Mouse (Mus musculus) heart, adult 9 months (tissue): ENCODE results near the gene Tram2.

ENCODE experiments used
- DNase-seq, 2 experiments: peaks; one replicate each; pipeline ENCODE4 v3.0.0; 2022; ENCODE audit warnings: low spot score in 2 of 2

The Tram2 gene

DNA sequence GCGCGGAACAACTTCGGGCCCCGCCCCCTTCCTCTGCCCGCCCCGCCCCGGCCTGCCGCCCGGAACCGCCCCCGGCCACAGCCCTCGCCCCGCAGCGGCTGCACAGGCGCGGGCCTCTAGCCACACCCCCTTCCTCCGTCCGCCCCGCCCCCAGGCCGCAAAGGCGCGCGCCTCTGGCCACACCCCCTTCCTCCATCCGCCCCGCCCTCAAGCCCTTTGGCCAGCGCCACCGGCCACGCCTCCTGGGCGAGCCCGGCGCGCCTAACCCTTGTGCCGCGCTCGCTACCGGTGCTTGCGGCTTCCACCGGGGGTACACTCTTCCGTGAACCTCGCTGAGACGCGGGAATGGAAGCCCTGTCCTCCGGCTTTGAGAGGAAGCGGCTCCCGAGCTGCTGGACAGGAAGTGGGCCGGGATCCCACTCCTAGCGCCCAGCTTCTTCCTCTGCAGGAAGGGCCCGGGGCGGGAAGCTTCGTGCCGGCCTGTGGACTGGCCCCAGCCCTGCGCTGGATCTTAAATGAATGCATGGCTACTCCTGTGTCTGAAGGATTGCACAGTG is at the start of gene Tram2:
Tram2 (minus strand) TSS at position 13 of the 557 bp plus-strand sequence.
- DNase-seq: peak; percentile 88 to 92

DNA sequence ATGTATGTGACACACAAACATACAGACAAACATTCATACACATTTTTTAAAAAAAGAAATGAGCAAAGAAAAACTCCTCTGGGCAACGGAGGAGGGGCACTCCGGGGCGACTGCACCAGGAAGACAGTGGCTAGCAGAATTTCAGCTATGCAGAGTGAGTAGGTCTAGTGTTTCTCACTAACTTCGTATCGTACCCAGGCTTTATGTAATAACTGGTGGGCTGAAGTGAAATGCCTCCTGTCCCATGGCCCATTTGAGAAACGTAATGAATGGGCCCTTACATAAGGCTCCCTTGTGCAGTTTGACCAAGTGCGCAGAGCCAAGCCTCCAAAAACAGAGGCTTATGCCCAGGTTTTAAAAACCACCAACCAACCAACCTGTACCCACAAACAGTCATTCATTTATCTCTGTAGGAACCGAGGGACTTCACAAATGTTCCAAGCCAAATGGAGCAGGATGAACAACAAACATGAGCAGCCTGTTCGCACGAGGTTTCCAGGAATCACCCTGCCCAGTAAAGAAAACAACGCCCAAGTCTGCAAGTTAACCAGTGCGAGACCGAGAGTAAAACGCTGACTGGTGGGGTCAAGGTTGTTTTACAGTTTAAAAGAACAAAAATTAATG is 45.8 kb upstream of the Tram2 start:
- DNase-seq: no peak

DNA sequence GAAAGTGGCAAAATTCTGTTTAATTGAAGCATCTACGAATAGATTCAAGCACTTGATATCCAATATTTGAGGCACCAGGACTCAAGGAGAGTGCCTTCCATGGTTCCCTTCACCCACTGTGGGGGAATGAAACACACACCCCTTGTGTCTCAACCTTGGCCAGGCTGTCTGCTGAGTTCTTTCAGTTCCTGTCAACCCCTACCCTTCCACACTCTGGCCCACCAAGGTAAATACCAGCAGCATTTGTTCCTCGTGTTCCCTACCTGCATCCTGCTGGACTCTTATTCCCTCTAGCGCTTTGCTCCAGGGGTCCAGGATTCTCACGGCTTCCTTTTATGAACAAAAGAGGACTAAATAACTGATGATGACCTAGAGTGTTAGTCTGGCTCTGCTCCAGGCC is 24.8 kb upstream of the Tram2 start:
- no peak for DNase-seq

DNA sequence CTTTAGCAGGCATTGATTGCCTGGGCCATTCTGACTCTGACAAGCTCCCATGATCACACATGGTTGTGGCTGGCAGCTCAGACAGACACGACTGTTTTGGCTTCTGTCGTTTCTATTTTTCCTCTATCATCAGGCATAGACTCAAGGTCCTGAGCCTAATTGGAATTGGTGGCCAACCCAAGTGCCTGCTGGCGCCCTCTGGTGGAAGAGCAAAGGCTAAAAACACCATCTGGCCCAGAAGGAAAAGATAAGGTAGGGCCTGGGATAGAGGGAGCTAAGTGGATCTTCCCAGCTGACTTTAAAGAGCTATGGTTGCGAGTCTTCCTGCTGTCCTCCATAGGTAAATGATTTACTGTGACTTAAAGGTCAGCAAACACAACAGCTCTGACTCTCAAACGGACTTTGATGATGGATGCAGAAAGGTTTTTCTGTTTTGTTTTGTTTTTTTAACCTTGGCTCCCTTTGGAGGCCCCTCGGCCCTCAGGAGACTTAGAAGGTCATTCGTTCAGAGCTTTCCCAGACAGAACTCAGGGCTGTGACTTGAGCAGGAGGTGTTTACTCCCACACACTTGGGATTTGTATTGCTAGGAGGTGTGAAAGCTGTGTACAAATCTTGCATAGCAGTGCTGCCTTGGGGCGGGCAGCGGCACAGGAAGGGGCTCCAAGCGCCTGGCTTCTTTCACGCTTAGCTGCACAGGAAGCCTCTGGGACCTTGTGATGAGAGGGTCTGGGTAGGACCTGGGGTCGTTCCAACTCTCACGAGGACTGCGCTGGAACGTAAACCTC is 22.4 kb upstream of the Tram2 start:
- DNase-seq: peak; percentile 63 to 74

DNA sequence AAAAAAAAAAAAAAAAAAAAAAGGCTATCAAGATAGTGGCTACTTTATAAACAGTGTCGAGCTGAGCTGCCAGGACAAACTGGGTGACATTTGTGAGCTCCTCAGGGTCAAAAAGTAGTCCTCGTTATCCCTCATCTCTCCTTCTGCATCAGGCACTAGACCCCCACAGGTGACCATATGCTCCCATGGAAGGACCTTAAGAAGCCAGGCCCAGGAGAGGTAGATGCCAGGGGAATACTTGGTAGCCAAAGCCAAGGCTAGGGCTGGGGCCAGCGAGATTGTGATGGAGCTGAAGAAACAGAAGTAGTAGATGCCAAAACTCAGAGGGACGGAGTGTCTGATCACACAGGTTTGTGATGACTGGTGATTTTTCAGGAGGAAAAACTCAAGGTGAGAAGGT is 21.7 kb upstream of the Tram2 start:
- no peak for DNase-seq

DNA sequence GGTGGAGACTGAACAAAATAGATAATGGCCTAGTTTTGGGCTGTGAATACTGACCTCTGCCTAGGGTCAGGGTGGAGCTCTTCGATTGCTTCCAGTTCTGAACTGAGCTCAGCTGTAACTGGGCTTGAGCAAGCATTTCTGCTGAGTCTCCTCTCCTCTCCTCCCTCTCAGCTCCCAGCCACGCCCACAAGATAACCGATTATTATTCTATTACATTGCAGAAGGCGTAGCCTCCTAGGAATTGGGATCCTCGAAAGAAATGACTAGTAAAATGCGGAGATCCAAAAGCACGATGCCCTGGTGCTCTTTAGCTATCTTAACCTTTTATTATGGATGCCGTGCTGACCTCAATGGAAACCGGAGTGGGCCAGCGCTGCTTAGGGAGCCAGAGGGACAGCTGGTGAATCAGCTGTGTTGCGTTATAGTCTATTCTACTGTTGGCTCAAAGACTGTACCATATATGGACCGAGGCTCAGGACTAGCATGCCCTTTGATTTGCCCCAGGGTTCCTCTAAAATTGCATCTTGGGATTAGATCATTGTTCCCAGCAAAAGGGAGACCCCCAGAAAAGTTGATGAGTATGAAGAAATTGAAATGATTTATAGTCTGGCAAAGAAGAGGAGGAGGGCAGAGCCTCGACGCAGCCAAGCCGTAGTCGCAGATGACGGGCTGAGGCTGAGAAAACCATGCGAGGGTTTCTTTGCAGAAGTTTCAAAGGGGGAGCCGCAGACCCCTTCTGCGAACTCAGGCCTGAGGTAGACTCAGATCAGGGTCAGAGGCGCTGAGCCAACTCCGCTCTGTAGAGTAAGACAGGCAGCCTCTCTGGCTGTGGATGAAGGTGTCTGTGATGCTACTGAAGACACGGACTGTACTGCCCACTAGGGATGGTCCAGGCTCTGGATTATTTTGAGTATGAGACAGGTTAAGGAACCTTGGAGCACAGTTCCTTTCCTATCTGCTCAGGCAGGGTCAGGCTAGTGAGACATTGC is 18.3 kb upstream of the Tram2 start:
- peak; percentile 46 to 51 for DNase-seq

DNA sequence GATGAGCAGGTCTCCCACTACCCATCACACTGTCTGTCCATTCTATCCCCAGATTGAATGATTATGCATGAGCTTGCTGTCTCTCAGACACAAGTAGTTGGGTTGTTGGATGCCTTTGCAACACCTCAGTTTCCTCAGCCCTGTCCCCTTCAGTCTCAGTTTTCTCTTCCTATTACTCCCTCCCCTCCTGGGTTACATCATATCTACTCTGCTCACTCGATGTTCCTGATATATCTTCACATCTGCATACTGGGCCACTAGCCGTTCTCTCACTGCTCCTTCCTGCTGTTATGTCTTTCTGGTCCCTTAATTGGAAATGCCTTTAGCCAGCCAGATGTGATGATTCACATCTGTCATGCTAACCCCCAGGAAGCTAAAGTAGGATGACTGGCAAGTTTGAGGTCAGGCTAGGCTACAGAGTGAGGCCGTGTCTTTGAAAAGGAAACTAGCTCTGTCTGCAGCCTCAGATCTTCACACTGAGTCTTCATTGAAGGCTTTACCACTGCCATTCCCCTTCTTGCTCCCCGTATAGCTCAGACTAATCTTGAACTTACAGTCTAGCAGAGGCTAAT is 15.7 kb upstream of the Tram2 start:
- DNase-seq: no peak

DNA sequence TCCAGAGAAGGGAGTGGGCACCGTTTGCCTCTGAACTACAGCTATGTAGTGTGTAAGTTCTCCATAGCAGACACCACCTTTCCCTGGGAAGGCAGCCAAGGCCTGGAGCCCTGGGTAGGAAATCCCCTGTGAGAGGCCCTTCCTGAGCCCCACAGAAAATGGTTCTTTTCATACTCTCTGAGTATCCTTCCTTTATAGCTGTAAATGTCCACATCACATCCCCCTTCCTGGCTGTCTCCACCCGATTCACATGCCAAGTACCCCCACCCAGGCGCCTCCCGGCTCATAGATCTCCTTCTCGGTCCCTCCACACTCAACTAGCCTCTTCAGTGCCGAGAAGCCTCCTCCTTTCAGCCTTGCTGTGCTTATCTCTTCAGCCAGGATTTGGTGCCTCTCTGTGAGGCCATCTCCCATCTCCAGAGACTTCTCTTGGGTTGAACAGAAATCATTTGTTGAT is 10.7 kb upstream of the Tram2 start:
- DNase-seq: no peak

DNA sequence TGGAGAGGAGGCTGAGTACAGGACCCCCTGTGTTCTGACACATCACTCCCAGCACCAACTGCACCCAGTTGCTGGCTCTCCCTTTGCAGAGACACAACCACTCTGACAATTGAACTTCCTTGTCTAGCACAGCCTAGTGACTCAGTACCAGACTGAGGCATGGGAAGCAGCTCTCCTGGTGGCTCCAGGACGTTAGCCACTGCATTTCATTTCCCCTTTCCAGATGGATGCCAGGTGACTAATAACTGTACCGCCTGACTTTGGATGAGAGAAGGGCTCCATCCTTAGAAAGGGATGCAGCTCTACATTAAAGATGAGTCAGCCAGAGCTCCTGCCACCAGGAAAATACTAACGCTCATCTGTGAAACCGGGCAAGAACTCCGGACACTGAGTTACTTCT is 7.3 kb upstream of the Tram2 start:
- DNase-seq: no peak

DNA sequence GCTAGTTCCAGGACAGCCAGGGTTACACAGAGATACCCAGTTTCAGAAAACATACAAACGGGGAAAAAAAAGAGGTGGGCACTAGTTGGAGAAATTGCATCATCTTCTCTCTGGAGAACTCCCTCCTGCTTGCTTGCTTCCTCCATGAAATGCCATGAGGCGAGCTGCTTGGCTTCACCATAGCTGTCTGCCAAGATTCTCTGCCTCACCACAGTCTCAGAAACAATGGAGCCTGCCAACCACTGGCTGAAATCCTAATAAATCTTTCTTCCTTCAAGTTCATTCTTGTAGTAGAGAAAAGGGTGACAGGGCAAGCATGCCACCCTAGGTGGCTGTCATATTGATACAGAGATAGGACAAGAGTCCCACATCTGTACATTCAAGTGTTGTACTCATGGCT is 5.6 kb upstream of the Tram2 start:
- no peak for DNase-seq

DNA sequence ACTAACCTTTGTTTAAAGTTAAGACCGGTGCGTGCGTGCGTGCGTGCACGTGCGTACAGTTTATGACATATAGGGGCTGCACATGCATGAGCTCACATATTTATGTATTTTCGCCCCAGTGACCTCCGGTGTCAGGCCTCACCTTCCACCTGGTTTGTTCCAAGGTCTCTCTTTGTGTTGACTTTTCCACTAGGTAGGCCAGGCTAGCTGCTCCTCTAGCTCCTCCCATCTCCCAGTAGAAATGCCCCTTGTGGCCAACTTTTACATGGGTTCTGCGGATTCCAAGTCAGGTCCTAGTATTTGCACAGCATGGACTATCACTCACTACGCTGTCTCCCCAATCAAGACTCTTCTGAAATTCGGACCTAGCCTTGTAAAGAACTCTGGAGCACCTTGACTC is 1.3 kb upstream of the Tram2 start:
- no peak for DNase-seq

DNA sequence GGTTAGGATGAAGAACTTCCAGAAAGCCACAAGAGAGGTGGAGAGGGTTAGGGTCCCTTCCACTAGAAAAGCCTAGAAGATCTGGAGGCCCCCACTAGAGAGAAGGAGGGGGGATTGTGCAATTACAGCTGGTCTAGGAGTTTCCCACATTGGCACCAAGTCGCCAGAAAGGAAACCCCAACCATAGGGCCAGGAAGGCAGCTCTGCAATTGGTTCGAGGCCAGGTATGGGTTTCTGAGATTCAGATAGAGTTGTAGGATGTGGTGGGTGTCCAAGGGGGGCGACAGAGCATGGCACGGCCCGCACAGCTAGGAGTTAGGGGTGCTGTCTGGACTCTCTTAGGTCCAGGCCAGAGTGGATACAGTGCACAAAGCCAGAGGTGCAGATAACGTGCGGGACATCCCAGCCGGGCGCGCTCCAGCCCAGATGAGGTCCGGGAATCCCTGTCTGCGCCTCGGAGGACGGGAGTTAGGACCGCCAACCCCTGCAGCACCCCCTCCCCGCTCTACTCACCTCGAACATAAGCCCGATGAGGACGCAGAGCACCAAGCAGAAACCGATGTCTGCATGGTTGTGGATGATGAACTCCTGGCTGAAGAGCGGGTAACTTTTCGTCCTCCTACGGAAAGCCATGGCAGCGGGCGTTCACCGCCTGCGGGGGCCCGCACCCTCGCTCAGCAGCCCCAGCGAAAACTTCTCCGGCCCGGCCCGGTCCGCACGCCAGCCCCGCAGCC is 381 bp downstream of the Tram2 start:
- DNase-seq: no peak

DNA sequence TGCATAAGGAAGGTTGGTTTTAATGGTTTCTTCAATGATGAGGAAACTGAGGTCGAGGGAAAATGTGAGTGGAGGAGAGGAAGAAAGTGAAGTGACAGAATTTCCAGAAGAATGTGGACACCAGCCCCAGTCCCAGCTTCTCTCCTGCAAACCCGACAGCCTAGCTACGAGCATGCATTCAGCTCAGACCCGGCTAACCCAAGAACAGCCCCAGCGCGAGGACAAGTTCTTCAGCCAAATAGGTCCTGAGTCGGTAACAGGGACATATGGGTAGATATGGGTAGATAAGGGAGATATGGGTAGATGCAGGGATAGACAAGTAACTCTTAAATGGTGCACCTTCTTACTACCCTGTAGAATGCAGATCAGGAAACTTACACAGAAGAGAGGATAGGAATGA is 1.4 kb downstream of the Tram2 start:
- DNase-seq: no peak

DNA sequence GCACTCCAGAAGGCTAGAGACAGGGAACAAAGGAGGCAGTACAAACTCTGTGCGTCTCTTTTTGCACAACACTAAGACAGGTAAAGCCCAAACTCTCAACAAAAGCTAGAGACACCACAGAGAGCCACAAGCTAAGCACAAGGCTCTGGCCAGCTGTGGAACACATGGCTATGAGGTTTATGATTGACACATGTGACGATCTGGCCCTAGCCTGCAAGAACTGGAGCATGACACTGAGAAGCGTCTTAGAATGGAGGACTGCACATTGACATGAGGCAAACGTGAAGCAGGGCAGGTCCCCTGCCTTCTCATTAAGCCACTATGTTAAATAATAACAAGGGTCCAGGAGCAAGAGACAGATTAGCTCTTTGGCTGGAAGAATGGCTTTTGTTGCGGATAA is 1.8 kb downstream of the Tram2 start:
- DNase-seq: no peak

DNA sequence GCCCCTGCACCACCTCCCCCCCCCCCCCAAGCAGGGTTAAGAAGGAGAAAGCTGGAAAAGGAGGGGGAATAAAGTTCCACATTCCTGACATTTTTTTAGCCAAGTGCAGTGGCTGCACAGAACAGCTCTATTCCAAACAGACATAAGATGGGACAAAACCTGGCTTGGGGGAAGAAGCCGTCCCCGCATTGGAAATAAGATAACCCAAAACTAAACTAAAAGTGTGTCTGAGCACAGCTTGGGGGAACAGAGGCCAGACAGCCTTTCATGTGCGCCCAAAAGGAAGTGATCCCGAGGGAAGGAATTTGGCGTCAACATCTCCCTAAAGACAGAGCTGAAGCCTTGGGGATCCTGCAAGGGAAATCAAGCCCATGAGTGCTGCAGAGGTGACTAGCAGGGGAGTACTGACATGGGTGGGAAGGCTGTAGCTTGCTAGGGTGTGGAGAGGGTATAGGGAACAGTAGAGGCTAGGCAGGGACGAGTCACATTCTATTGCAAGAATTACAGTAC is 3.0 kb downstream of the Tram2 start:
- peak in 1 of 2 experiments; percentile 33 for DNase-seq

DNA sequence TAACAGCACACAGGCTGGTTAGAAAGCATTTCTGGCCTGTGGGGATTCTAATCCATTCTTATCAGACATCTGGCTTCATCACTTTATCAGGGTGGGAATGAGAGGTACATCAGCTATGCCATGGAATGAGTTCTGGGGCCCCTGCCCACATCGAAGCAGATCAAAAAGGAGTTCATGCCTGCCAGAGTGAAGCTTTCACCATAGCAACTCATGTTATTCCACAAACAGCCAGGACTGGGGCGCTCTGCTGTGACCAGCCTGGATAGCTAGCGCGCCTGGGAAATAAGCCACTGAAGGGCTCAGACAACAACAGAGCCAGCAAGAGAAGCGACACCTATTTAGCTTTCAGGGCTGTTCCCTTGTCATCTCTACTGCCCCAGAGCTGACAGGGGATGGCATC is 4.8 kb downstream of the Tram2 start:
- no peak for DNase-seq

DNA sequence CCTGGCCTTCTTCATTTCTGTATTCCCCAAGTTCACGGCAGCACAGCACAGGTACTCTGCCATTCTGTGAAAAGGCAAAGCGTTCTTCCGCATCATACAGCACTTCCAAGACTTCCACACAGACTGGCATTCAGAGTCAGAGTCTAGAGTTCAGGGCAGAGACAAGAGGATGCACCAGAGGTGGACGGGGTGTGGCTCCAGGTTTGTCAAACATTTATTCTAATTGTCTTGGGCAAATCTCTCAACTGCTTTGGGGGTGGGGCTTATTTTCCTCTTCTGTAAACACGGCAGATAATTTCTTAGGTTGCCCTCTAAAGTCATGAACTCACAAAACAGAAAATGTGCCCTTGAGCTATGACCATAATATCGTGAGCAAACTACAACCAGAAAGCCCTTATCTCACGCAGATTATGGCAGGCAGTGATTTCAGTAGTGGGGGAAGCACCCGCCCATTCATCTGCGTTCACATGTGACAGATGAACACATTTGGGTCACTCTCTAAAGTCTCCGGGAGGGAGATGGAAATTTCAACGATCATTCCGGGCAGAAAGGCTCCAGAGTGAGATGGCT is 6.1 kb downstream of the Tram2 start:
- no peak for DNase-seq

DNA sequence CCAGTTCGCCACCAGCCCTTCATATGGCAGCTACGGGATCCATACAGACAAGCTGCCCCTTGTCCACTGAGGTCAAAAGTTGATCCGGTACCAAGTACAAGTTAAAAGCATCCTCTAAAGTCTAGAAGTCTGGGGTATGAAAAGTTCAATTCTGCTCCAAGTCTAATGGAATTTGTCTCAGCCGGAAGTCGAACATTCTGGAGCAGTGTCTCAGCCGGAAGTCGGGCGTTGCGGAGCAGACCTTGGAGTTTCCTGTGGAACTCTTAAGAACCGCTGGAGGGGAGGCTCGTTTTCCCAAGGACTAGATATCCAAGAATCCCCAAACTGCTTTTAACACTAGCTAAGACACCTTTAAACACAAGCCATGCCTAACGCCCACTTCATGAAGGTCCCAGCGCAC is 8.4 kb downstream of the Tram2 start:
- DNase-seq: peak in 1 of 2 experiments; percentile 31

DNA sequence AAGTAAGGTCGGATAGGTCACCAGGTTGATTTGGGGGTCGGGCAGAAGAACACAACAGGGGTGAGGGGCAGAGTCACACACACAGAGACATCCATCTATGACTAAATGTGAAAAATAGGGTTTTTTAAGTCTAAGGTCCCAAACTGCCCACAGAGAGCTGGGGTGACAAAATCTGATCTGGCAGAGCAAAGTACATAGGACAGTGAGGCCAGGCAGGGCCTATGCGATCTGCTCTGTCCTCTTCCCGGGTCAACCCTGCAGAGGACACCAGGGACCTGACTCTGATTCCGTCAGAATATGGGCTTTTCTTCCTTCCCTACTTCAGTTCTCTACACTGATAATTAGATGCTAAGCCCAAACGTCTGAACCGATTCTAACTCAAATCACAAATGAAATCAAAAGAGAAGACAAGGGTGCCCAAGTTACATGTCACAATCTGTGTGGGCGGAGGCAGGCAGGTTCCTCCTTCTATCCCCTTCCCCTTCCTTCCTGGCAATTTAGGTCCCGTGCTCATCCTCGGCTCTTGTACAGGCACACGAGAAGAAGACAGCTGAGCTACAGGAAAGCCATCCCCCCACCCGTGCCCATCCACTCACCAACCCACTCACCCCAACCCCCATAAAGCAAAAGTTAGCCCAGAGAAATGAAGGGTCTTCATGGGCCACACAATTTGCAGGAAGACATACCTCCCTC is 9.1 kb downstream of the Tram2 start:
- DNase-seq: no peak

DNA sequence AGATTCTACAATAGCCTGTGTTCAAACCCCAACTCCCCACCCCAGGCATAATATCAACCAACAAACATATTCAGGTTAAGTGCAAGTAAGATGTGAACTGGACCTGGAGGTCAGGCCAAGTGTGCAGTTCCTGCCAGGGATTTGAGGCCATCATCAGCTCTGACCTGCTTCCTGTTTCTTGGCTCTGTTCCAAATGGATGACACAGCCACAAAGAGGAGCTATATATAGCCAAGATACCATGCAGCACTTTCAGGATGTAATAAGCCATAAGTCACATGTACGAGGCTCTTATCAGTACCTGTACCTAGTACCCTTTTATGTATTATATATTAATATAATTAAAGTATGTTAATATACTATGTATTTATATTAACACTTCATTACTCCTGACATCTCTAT is 10.5 kb downstream of the Tram2 start:
- DNase-seq: peak in 1 of 2 experiments; percentile 39
